Mouse (Mus musculus) lung, embryonic 15.5 days (tissue): ENCODE data around the gene Cmya5. TPM values are rescaled to one million over a fixed set of nuclear protein-coding genes. Genes with fewer than 3 reads are reported as not detected.
"Not testable (repeated sequence)": the region's sequence is repeated elsewhere in the genome, so short reads cannot be mapped to it uniquely, and the experiment has no call there.

ENCODE experiments used
- ATAC-seq: fragments of 200-750 bp; cut with Nextera tagmentation; 2 replicates; pipeline ENCODE4 v1.8.0; 2017; ENCODE audit warnings: moderate number of reproducible peaks, borderline replicate concordance; ENCODE audit not compliant: low FRiP score, low TSS enrichment; ENCODE audit errors: extremely low read depth
- H3K27ac ChIP-seq: fragments of 300-500 bp; sonication (generic); 2 replicates; pipeline ENCODE4 v1.5.1; 2015; ENCODE audit warnings: moderate library complexity, mild to moderate bottlenecking, inconsistent platforms
- H3K27me3 ChIP-seq: fragments of 300-500 bp; sonication (generic); 2 replicates; pipeline ENCODE4 v1.6.1; 2015; ENCODE audit warnings: inconsistent platforms
- H3K36me3 ChIP-seq: fragments of 300-500 bp; sonication (generic); 2 replicates; pipeline ENCODE4 v1.6.1; 2015; ENCODE audit warnings: inconsistent platforms
- H3K4me1 ChIP-seq: fragments of 300-500 bp; sonication (generic); 2 replicates; pipeline ENCODE4 v1.6.1; 2015; ENCODE audit warnings: inconsistent platforms
- H3K4me2 ChIP-seq: fragments of 300-500 bp; sonication (generic); 2 replicates; pipeline ENCODE4 v1.6.1; 2015; ENCODE audit warnings: inconsistent platforms, mild to moderate bottlenecking, moderate library complexity
- H3K4me3 ChIP-seq: fragments of 300-500 bp; sonication (generic); 2 replicates; pipeline ENCODE4 v1.5.1; 2015; ENCODE audit warnings: mild to moderate bottlenecking, inconsistent platforms
- H3K9ac ChIP-seq: fragments of 300-500 bp; sonication (generic); 2 replicates; pipeline ENCODE4 v1.6.1; 2015; ENCODE audit warnings: inconsistent platforms
- H3K9me3 ChIP-seq: fragments of 300-500 bp; sonication (generic); 2 replicates; pipeline ENCODE4 v1.6.1; 2016; ENCODE audit warnings: inconsistent platforms
- WGBS: fragments of 180-500 bp; shearing (Covaris S2); methylation state at CpG from one replicate; pipeline ENCODE4 v1.1.7; 2015; 5-methylcytosine and 5-hydroxymethylcytosine counted together
- polyA plus RNA-seq: library from polyadenylated mRNA; unstranded; fragments of >200 nt; fragmentation: Nextera tagmentation; extraction: Ambion mirVana; gene quantifications from 2 replicates; pipeline ENCODE4 v1.2.1, GENCODE M21; 2015

Gene Cmya5
- polyA plus RNA-seq, result 0.42 TPM in 2 replicates

DNA sequence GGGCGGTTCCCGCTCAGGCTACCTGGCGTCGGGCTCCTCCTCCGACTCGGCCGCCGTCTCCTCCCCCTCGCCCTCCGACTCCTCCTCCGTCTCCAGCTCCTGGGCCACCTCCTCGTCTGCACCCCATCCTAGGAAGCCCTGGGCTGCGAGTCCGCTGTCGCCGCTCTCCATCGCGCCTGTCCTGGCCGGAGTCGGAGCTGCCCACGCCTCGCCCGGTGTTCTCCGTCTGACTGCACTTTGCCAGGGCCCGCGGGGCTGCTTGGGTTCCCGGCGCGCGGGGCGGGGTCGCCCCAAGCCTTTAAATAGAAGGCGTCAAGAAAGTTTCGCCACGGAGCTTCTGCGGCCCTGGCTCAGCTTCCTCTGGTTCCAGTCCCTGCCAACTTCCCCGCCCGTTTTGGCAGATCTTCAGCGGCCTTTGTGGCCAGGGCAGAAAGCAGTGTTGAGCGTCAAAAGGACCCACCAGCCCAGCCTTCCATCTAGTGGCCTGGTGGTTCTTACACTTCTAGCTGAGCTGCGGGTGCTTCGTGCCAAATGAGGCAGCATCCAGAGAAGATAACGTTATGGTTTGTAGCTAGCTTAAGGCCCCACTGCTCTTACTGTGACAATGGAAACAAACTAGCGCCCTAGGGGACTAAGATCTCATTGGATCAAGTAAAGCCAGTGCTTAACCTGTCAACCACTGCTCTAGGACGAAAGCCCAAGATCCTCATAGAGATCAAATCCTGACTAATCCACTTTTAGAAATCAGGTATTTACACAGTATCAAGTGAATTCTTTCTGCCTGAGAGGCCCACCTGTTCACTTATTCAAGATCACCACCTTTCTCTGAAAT, at the start of gene Cmya5:
TSS of gene Cmya5 (minus strand) at position 389 of the 832 bp plus-strand sequence.
- peak within 1 kb of the TSS; percentile 52 for H3K4me3 ChIP-seq
- H3K9ac ChIP-seq, result peak within 1 kb of the TSS; percentile 54
- H3K27me3 ChIP-seq, result no peaks in the 10 kb centered on the region
- 2% methylated on average over 45 of the region's 45 CpGs for WGBS
- peak; percentile 92 for ATAC-seq
- peaks cover 17% of the 10 kb centered on the region for H3K4me1 ChIP-seq
- no peaks in the 10 kb centered on the region for H3K9me3 ChIP-seq
- H3K4me2 ChIP-seq, result peak within 1 kb of the TSS; percentile 94
- peaks cover 14% of the 10 kb centered on the region for H3K36me3 ChIP-seq
- peak within 1 kb of the TSS; percentile 96 for H3K27ac ChIP-seq

DNA sequence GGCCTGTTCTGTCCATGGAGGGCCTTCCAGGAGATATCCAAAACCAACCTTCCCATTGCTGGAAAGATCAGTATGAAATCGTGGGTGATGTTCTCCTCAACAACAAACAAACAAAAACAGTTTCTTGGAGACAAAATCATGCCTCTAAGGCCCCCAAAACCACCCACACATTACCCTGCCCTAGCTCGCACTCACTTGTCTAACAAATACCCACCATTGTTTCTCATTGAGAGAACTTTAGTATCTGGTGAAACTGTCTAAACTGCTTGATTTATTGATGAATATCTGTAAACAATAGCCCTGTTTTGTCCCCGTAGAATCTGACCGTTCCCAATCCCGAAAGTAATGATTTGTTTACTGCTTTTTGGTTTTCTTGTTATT, 48.1 kb upstream of the Cmya5 start:
- ATAC-seq, result no peak; the same call in 1 of the 2 replicates
- H3K4me2 ChIP-seq, result peak overlapping the region; percentile 69
- H3K9me3 ChIP-seq, result no peaks in the 10 kb centered on the region
- peak overlapping the region; percentile 94 for H3K4me3 ChIP-seq
- peaks cover 19% of the 10 kb centered on the region for H3K4me1 ChIP-seq
- H3K27ac ChIP-seq, result peak overlapping the region; percentile 97
- peak overlapping the region; percentile 39 for H3K9ac ChIP-seq
- WGBS, result 59% methylated on average over 5 of the region's 5 CpGs
- no peaks in the 10 kb centered on the region for H3K27me3 ChIP-seq
- no peaks in the 10 kb centered on the region for H3K36me3 ChIP-seq

DNA sequence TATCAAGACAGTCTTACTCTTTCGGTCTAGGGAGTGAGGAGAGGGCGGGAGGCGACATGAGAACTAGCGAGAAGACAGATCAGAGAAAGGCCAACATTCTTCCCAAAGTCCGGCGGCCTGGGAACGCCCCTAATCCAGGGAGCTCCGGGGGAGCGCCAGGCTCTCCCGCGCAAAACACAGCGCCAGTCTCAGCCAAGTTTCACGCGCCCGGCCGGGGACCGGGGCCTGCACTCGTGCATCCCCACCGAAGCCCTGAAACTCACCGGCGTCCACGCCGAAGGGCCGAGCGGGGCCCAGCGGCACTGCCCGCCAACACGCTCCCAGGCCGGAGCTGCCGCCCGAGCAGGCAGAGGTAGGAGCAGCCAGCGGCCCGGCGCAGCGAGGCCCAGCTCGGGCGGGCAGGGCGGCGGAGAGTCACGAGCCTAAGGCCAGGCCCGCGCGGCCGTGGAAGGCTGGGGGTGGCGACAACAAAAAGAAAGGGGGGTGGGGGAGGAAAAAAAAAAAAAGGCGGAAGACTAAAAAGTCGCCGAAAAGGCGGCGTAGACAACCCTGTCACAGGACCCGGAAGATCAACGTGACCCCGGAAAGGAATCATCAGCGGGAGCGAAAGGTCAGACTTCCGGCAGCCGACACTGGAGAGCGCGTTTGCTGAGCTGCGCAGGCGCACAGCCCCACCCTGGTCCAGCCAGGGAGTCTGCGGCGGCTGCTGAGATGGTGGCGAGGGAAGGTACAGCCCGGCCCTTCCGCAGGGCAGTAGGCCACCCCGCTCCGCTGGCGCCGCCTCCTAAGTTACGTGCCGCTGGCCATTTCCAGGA, 47.5 kb upstream of the Cmya5 start, which contains the start of gene Tent2:
TSS of gene Tent2 (minus strand) at position 555 of the 815 bp plus-strand sequence.
- under 1% methylated on average over 71 of the region's 72 CpGs for WGBS
- Histone ChIP-seq H3K4me2 (peak within 1 kb of the TSS; percentile 69), H3K36me3 (no peaks in the 10 kb centered on the region), H3K9ac (peak within 1 kb of the TSS; percentile 98), H3K4me1 (peaks cover 19% of the 10 kb centered on the region), H3K9me3 (no peaks in the 10 kb centered on the region), H3K27ac (peak within 1 kb of the TSS; percentile 97), H3K4me3 (peak within 1 kb of the TSS; percentile 94), H3K27me3 (no peaks in the 10 kb centered on the region)
- peak; percentile 100 for ATAC-seq

DNA sequence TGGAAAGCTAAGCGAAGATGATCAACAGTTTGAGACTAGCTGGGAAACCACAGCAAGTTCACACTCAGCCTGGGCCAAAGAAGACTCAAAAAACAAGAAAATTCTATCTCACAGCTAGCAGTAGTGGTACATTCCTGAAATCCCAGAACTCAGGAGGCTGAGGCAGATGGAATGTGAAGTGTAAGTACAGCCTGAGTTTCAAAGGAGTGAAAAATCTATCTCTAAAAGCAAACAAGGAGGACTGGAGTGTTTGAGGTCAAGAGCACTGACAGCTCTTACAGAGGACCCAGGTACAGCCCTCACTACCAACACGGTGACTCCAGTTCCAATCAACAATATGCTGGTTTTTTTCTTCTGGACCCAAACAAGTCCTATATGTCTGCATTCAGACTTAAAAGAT, 44.9 kb upstream of the Cmya5 start:
- peaks cover 19% of the 10 kb centered on the region for H3K4me1 ChIP-seq
- WGBS, result 59% methylated on average over 2 of the region's 2 CpGs
- no peaks in the 10 kb centered on the region for H3K9me3 ChIP-seq
- no peaks in the 10 kb centered on the region for H3K27me3 ChIP-seq
- no peak for ATAC-seq
- H3K9ac ChIP-seq, result no peak overlapping the region
- H3K4me2 ChIP-seq, result peak overlapping the region; percentile 35; the same call in 1 of the 2 replicates
- H3K36me3 ChIP-seq, result peaks cover 6% of the 10 kb centered on the region; the same call in 1 of the 2 replicates
- no peak overlapping the region for H3K4me3 ChIP-seq
- peak overlapping the region; percentile 26; the same call in 1 of the 2 replicates for H3K27ac ChIP-seq

DNA sequence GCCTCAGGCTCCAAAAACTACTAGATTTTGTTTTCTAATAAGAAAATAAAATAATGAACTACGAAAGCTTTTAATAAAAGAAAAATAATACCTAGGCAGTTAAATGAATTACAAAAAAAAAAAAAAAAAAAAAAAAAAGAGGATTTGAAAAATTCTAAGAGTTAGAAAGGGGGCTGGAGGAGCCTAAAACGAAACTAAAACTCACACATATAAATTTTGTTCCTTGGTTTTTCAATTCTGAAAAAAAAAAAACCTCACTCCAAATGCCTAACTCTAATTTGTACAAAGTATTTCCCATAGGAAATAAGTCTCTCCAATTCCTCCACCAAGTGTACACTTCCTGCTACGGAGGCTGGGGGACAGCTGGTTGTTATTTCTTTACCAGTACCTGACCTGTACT, 44.2 kb upstream of the Cmya5 start:
- no peak for ATAC-seq
- Histone ChIP-seq H3K27me3 (no peaks in the 10 kb centered on the region), H3K9me3 (no peaks in the 10 kb centered on the region), H3K4me1 (peaks cover 19% of the 10 kb centered on the region), H3K36me3 (peaks cover 10% of the 10 kb centered on the region; the same call in 1 of the 2 replicates), H3K4me3 (no peak overlapping the region), H3K27ac (peak overlapping the region; percentile 26; the same call in 1 of the 2 replicates), H3K9ac (no peak overlapping the region), H3K4me2 (peak overlapping the region; percentile 35; the same call in 1 of the 2 replicates)
- WGBS, result 75% methylated on average over 3 of the region's 3 CpGs

DNA sequence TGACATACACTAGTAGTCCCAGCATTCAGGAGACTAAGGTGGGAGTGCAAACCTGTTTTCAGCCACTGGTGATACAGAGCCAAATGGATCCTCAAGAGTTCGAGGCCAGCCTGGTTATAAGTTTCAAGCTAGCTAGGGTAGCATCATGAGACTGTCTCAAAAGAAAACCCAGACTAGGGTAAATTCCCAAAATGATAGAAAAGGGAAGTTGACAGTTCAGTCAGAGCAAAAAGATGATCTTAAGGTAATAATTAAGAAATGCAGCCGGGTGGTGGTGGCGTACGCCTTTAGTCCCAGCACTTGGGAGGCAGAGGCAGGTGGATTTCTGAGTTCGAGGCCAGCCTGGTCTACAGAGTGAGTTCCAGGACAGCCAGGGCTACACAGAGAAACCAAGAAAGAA, 43.3 kb upstream of the Cmya5 start:
- not testable (repeated sequence) for H3K4me3 ChIP-seq, ATAC-seq, H3K9me3 ChIP-seq, H3K4me2 ChIP-seq, H3K27me3 ChIP-seq, H3K27ac ChIP-seq, H3K9ac ChIP-seq
- 93% methylated on average over 5 of the region's 5 CpGs for WGBS
- H3K36me3 ChIP-seq, result peaks cover 17% of the 10 kb centered on the region
- H3K4me1 ChIP-seq, result peaks cover 19% of the 10 kb centered on the region

DNA sequence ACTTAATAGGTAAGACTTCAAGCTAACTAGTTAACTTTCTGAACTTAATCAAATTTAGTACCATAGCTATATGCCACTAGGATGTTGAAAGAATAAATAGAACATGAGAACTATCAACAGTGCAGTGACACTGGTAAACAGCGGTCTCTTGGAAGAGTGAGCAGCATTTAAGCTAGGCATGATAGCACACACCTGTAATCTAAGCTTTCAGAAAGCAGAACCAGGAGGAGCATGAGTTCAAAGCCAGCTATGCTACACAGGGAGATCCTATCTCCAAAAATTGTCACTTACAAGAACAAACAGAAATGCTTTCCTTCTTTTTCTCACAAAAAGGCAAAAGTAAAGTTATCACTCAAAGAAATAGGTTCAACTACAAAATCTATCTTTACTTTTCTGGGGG, 35.8 kb upstream of the Cmya5 start:
- Histone ChIP-seq H3K27ac (no peak overlapping the region), H3K9me3 (no peaks in the 10 kb centered on the region), H3K4me1 (no peaks in the 10 kb centered on the region), H3K27me3 (no peaks in the 10 kb centered on the region), H3K36me3 (peaks cover 29% of the 10 kb centered on the region), H3K9ac (no peak overlapping the region), H3K4me2 (no peak overlapping the region), H3K4me3 (no peak overlapping the region)
- no peak for ATAC-seq
- WGBS, result 93% methylated on average over 1 of the region's 1 CpGs

DNA sequence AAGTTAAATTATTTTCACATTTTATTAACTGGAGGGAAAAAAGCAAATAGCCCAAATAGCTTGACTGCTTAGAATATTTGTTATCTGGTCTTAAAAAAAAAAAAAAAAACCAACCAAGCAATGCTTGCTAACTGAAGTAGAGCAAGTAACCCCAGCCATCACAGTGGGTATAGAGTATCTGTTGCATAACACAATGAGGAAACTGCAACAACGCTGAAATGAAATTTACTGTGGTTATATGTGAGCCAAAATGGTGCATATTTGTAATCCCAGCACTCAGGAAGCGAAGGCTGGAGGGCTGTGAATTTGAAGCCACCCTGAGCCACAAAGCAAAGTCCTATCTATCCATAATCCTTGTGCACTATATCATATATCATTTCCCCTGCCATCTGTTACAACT, 35.0 kb upstream of the Cmya5 start:
- WGBS, result 93% methylated on average over 2 of the region's 2 CpGs
- H3K4me2 ChIP-seq, result no peak overlapping the region
- H3K27me3 ChIP-seq, result no peaks in the 10 kb centered on the region
- no peaks in the 10 kb centered on the region for H3K9me3 ChIP-seq
- H3K36me3 ChIP-seq, result peaks cover 27% of the 10 kb centered on the region
- no peak overlapping the region for H3K4me3 ChIP-seq
- ATAC-seq, result no peak
- no peak overlapping the region for H3K27ac ChIP-seq
- H3K9ac ChIP-seq, result no peak overlapping the region
- no peaks in the 10 kb centered on the region for H3K4me1 ChIP-seq

DNA sequence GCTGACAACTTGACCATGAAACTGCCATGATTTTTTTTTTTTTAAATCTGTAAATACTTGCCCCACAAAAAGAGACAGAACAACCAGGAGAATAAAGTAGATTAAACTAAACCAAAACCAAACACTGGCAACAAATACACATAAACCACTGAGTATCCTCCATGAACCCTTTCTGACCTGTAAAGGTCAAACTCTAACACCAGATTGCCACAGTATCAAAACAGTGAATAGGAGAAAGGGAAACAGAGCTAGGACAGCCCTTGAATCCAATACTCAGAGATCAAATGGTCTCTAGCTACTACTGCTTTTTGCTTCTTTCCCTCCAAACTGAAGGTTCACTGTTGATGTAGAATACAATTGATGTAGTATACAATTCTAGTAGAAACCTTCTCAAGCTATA, 33.0 kb upstream of the Cmya5 start:
- no peak overlapping the region for H3K9ac ChIP-seq
- H3K27ac ChIP-seq, result no peak overlapping the region
- no peaks in the 10 kb centered on the region for H3K27me3 ChIP-seq
- H3K4me3 ChIP-seq, result no peak overlapping the region
- no peaks in the 10 kb centered on the region for H3K4me1 ChIP-seq
- H3K4me2 ChIP-seq, result no peak overlapping the region
- no peak for ATAC-seq
- peaks cover 24% of the 10 kb centered on the region for H3K36me3 ChIP-seq
- H3K9me3 ChIP-seq, result no peaks in the 10 kb centered on the region

DNA sequence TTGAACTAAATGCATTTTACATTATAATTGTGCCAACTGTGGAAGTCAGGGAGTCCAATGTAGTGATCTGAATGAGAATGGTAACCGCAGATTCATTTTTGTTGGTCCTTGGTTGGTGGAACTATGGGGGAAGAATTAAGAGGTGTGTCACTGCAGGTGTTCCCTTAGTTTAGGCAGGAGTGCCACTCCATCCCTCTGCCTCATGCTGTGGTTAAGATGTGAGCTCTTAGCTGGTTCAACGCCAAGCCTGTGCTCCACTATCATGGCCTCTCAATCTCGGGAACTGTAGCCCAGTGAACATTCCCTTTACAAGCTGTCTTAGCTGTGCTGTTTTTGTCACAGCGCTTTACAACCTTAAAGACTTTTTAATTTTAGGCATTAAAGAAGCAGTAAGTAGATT, 18.8 kb upstream of the Cmya5 start:
- no peak overlapping the region for H3K27ac ChIP-seq
- no peaks in the 10 kb centered on the region for H3K27me3 ChIP-seq
- H3K9ac ChIP-seq, result no peak overlapping the region
- H3K4me1 ChIP-seq, result no peaks in the 10 kb centered on the region
- H3K36me3 ChIP-seq, result peaks cover 29% of the 10 kb centered on the region
- WGBS, result 91% methylated on average over 4 of the region's 4 CpGs
- no peak overlapping the region for H3K4me3 ChIP-seq
- no peak overlapping the region for H3K4me2 ChIP-seq
- no peaks in the 10 kb centered on the region for H3K9me3 ChIP-seq
- ATAC-seq, result no peak

DNA sequence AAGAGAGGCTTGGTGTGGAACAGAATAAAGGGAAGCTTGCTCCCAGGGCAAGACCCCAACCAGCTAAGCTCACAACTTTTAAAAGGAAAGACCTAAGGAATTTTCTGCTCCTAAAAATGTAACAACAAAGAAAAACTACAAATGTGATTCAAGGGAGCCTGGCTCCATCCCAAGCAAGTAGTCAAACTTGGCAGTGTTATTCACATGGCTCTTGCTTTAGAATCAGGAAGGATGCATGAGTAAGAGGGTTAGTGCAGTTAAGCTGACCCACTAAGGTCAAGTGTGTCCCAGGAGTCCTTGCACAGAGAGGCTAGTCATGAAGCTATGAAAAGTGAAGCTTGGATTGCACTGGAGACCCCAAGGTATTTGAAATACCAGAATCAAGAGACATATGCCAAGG, 17.9 kb upstream of the Cmya5 start:
- Histone ChIP-seq H3K36me3 (peaks cover 30% of the 10 kb centered on the region), H3K4me3 (no peak overlapping the region), H3K4me2 (no peak overlapping the region), H3K4me1 (no peaks in the 10 kb centered on the region), H3K27ac (no peak overlapping the region), H3K27me3 (no peaks in the 10 kb centered on the region), H3K9ac (no peak overlapping the region), H3K9me3 (no peaks in the 10 kb centered on the region)
- ATAC-seq, result no peak

DNA sequence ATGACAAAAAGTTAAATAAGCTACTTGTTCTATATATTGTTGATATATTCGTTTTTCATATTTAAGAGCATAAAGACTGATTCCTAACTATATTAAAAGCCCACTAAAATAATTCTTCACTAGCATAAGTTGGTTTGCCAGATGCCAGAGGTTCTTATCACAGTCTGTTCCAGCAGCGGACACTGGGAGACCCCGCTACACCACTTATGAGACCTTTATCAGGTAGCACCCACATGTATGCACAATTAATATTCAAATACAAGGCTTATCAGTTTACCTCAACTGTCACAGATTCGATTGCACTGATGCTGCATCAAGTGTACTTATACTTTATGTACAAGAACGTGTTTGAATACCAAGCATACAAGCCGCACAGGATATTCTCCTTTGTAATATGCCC, 13.7 kb upstream of the Cmya5 start:
- no peaks in the 10 kb centered on the region for H3K9me3 ChIP-seq
- ATAC-seq, result no peak
- no peak overlapping the region for H3K4me3 ChIP-seq
- H3K36me3 ChIP-seq, result peaks cover 17% of the 10 kb centered on the region
- H3K27ac ChIP-seq, result no peak overlapping the region
- 89% methylated on average over 6 of the region's 6 CpGs for WGBS
- no peaks in the 10 kb centered on the region for H3K27me3 ChIP-seq
- H3K9ac ChIP-seq, result no peak overlapping the region
- H3K4me1 ChIP-seq, result no peaks in the 10 kb centered on the region
- H3K4me2 ChIP-seq, result no peak overlapping the region
